Mouse (Mus musculus): ENCODE measurements at regions not wholly inside any gene's neighbourhood (a gene's known extent, or its start where the extent isn't known, plus 50 kb on each side); places are given as distances from the start of the nearest gene placed in this dataset.

DNA sequence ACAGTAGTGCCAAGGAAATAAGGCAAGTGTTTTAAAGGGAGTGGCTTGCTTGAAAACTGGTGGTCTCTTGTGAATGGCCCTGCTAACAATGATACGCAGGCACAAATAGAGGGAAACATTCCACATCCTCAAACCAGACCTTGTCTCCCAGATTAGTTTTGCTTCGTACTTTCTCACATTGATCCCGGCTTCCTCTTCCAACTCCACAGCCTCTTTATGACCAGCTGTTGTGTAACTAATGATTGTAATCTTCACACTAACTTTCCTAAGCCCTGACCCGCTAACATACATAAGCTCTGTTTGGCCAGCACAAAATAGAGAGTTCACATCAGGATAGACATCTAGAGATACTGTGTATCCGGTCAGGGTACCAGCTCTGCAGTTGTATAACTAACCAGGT lies 116.3 kb upstream of the Arhgap28 start:
- no peak for DNase-seq (ENCODE audit: low spot score in 2 of 2)

DNA sequence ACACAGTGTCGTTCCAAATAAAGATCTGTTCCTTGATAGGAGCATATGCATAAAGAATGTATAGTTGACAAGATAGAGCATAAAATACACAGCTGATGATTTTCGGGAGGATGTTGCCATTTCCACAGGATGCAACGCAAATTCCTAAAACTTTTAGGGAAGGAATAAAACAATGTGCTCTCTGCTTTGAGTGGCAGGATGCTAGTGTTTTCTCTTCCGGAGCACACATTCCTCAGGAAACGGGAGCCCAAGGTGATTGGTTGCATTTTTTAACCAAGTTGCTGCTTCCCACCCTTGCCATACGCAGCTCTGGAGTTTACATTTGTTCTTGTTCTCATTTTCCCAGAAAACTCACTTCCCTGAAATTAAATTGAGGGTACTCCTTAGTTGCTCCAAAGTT lies 116.8 kb upstream of the Arhgap28 start:
- no peak for DNase-seq (ENCODE audit: low spot score in 2 of 2)

DNA sequence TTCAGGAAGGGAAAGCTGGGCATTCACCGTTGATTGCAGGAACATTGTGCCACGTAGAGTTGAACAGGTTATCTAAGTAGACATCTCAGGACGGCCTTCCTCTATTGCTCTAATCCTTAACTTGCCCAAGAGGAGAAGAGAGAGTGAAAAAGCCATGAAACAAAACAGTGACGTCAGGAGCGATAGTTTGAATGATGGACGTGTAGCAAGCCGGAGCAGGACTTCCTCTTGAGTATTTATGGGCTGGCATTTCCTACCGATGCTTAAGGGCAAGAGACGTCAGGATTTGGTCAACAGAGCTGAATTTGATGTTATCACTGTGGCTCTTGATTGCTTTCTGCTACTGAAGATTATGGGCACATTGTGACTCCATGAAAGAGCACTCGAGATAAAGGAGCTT lies 130.5 kb upstream of the Arhgap28 start:
- no peak for DNase-seq (ENCODE audit: low spot score in 2 of 2)

DNA sequence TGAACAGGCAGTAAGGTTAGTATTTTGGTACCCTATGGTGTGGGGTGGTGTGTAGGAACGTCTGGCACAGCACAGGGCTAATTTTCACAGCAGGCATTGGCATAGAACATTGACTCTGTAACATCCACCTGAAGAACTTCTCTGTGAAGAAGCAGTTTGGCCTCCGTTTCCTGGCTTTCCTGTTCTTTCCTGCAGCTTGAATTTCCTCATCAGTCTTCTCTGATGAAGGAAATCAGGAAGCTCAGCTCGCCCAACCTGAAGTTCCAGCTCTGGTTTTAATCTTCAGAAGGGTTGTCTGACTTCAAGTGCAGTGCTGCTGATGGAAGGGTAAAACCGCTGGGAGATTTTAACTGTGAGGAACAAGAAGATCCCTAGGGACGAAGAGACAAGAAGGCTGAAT lies 131.5 kb upstream of the Arhgap28 start:
- DNase-seq (ENCODE audit: low spot score in 2 of 2), result no peak

DNA sequence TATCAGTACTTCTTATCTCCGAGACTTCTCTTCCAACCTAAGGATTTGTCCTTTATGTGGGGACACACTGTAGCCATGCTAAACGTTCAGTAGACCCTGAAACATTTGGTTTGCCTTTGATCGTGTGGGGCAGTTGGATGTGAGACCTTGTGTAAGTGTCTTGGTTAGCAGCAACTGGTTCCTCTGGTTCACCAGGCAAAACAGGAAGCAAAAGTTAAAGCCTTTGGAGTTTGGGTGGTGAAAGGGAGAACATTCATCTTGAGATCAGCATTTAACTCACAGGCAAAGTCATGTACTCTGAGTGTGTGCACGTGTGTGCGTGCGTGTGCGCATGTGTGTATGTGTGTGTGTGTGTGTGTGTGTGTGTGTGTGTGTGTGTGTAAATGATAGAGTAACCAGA lies 130.3 kb upstream of the L3mbtl4 start:
- no peak for DNase-seq (ENCODE audit: low spot score in 2 of 2)

DNA sequence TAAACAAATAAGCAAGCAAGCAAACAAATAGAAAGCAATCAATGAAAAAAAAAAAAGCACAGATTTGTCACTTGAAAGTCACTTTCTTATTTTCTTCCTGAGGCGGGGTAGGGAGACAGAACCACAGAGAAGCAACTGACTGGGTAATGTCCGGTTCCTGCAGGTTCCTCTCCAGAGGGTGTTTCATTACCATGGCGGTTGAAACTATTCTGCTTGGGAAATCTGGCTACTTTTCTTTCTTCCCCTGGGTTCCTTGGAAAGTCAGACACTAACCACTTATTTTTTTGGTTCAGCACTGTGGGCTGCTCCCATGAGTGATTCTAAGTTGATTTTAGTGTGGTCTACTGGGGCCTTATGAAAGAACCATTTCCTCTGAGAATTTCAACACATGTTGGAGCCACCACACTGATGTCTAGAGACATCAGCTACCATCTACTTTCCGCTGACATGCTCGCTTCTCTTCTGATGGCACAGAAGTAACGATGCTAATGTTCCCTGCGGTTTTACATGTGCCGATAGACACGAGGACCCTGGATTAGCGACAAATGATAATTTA lies 124.3 kb upstream of the L3mbtl4 start:
- no peak for DNase-seq (ENCODE audit: low spot score in 2 of 2)

DNA sequence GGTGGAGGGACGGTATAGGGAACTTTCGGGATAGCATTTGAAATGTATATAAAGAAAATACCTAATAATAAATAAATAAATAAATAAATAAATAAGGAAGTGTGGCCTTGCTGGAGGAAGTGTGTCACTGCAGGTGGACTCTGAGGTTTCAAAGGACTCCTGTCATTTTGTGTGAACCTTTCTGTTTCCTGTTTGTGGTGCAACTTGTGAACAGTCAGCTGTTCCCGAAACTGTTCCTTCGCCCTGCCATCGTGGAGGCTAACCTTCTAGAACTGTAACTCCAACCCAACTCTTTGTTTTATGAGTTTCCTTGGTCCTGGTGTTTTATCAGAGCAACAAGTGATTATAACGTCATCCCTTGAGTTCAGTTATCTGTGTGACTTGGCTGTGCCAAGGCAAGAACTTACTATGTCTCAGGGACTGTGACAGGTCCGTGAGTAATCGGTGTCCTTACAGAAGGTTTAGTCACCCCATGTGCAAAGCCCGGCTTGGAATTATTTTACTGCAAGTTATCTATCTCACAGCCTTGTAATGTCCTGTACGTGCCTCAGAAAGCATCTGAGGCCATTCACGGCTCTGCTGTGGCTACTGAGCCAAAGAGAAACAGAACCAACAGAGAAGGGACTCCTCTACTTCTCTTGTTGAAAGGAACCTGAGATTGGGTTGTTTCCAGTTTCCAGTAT lies 121.0 kb upstream of the L3mbtl4 start:
- no peak for DNase-seq (ENCODE audit: low spot score in 2 of 2)

DNA sequence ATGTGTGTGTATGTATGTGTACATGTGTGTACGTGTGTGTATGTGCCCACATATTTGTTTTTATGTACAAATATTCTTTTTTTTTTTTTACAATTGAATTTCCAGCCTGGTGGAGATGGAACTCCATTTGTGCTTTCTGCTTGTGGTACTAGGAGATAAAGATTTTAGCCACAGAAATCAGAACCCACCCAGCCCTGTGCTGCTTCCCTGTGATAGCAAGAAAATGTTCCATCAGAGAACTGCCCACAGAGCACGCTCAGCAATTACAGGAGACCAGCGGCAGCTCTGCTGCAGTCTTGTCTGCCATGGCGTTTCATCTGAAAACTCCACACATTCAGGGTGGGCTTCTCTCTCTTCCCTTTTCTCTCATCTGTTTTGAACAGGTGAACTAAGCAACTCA lies 118.7 kb upstream of the L3mbtl4 start:
- DNase-seq (ENCODE audit: low spot score in 2 of 2), result no peak

DNA sequence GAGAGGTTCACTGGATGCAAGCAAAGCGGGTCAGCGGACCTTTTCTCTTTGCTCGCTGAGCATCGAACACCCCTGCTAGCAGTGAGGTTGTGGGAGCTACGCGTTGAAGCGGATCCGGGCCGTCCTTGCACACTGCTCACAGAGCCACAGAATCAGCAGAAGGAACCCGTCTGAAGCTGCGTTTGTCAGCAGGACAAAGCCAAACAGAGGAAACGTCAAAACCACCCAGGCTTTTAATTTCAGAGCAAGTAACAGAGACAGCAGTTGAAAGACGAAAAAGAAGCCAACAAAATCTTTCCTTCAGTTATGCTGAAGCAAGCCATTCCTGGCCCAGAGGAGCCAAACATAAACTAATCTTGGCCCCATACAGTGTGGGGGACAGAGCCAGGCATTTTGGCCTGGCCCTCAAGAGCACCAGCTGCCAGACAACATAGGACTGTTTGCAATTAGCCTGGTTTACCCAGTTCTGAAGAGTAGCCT lies 115.4 kb upstream of the L3mbtl4 start:
- DNase-seq (ENCODE audit: low spot score in 2 of 2), result peak in 1 of 2 experiments; percentile 28

DNA sequence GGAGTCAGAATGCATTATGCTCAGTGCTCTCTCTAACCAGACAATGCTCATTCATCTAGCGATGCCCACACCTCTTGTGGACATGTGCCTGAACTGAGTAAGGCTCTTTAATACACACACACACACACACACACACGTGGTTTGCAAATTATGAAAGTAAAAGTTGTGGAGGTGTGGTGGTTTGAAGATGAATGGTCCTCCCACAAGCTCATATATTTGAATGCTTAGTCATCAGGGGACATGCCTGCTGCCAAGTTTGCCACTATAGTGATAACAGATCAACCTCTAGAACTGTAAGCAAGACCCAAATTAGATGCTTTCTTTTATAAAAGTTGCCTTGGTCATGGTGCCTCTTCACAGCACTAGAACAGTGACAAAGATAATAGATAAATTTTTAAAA lies 112.5 kb upstream of the L3mbtl4 start:
- DNase-seq (ENCODE audit: low spot score in 2 of 2), result no peak

DNA sequence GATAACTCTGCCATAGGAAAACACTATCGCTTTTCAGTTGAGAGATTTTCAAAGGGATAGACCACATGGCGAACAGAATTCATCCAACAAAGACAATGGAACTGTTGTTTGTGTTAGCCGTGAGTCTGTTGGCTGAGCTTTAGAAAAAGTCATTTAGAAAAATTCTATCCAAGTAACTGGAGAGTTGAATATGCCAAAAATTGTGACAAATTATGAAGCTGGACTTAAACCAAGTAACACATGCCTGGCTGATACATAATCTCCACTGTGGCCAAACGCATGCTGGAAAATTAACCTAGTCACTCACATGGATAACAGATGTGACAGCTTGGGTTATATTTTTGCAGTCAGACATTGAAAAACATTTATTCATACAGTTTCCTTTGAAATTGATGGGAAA lies 110.1 kb upstream of the L3mbtl4 start:
- no peak for DNase-seq (ENCODE audit: low spot score in 2 of 2)

DNA sequence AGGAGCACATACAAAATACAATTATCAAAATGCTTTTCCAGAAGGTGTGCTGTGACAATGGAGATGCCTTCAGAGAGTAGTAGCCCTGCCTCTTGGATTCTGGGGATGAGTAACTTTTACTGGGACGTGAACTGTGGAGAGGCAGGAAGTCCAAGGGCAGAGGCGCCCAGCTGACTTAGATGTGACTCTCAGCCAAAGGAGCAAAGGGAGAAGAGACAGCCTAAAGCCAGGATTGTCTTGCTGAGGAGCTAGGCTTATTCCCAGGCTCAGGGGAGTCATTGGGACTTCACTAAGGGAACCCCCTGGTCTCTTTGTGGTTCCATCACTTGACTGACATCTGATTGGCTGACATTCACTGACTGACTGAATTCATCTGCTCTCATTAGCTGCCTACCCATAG lies 108.9 kb upstream of the L3mbtl4 start:
- DNase-seq (ENCODE audit: low spot score in 2 of 2), result no peak

DNA sequence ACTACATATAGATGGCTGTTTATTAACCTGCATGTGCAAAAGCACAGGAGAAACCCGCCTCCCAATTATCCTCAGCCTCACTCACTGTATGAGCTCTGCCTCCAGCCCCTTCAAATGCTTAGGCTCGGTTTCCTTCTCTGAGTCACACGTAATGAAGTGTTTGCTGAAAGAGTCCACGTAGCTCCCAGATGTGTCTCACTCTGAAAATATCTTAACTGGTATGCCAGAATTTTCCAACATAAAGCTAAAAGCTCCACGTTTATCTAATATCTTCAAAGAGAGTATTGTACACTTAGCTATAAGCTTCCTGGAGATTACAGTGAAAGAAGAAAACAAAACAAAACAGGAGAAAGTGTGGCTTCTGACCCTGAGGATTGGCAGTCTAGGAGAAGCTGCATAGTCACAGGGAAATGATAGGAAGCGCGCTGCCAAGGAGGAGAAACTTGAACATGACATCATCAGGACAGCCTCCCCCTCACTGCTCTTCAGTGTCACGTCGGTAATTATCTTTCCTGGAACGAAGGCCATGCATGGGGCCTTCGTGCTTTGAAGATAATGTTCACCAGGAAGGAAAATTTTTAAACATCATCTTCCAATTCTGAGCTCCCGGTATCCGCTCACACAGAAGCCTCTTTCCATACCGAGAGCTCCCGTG lies 108.3 kb upstream of the L3mbtl4 start:
- DNase-seq (ENCODE audit: low spot score in 2 of 2), result no peak

DNA sequence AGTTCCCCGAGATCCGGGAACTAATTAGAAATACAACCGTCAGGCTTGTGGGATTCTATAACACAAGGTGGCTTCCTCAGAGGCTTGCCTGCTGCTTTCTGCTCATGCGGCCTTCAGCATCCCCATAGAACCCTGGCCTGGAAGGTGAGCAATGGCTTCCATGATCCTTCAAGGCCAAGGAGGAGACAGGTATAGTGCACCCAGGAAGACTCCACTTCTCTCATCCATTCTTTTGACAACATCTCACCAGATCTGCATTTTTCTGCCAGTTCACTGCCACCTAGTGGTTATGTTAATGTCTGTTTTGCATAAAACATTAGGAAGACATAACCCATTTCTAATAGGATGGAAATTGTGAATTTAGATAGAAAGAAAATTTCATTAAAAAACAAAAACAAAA lies 107.2 kb upstream of the L3mbtl4 start:
- no peak for DNase-seq (ENCODE audit: low spot score in 2 of 2)

DNA sequence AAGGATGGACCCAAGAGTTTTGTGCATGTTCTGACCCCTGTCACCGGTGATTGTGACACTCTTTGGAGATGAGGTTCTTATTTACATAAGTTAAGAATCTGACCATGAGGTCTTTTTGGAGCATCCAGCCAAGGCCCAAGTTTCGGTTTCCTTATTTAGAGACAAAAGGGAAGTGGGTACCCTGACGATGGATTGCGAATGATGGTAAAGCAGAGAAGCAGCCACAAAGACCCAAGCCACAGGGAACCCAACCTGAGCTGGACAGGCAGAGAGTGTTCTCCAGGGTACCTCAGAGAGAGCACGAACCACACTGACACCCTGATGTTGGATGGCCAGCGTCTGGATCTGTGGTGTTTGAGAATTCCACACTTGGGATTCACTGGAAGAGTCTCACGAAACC lies 100.8 kb upstream of the L3mbtl4 start:
- no peak for DNase-seq (ENCODE audit: low spot score in 2 of 2)

DNA sequence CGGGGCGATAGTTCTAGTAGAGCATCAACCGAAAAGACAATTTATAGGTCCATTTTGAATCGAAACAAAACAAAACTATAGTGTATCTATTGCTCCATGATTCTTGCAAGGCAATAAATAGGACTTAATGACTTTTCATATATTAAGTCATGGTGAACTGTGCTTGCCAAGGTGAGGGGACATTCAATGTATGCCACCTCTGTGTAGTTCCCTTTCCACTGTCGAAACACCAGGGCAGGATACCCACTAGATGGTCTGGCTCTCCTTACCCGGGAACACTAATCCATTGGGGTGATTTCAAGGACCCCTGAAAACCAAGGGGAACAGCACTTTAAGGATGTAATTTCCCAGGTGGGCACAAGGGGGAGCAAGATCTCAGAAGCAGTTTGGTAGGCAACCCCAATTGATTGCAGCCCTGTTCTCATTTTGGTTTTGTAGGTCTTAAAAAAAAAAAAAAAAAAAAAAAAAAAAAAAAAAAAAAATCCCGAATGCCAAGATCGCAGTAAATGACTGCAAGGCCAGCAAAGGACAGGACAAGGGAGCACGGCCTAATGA lies 96.9 kb upstream of the L3mbtl4 start:
- DNase-seq (ENCODE audit: low spot score in 2 of 2), result no peak

DNA sequence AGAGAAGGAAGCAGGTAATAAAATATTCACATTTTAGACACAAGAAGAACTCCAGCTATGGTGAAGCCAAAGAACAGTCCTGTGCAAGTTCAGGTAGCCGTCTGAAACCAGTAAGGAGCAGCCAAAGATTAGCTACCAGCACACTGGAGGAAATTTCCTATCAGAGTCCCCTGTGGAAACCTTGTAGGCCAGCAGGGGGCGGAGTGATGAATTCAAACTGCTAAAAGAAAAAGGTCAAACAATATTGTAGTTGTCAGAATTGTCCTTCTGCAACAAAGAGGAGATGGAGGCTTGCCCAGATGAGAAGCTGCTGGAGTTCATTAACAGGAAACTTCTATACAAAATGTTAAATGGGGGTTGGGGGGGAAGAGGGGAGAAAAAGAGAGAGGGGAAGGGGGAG lies 95.8 kb upstream of the L3mbtl4 start:
- no peak for DNase-seq (ENCODE audit: low spot score in 2 of 2)

DNA sequence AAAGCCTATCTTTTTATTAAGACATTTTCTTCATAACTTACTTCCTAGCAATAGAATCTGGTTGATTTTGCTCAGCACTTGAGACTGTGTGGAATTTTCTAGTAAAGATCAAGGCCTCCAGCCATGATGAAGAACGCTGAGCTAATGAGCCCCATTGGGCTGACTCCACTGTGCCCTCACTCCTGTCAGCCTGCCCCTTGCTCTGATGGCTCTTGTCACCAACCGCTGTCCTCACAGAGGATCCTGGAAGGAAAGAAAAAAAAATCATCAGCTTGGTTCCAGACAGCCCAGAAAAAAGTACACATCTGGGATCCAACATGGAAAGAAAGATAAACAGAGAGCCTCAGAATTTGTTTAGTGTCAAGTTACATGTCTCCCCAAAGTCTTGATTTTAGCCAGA lies 88.2 kb upstream of the L3mbtl4 start:
- DNase-seq (ENCODE audit: low spot score in 2 of 2), result no peak

DNA sequence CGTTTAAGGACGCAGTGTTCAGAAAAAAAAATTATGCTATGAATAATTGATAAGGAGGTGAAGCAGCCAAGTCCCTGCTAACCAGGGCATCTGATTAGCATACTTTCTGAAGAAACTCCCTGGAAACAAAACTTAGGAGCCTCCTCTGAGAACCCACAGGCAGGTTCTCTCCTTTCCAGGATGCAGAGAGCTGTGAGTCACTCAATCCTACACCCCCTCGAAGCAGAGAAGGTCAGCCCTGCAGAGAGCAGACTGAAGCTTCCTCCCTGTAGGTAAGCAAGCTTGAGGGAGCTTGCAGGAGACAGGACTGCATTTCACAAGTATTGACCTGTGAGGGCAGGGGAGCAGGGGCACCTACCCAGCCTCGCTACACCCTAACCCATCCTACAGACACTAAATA lies 83.7 kb upstream of the L3mbtl4 start:
- no peak for DNase-seq (ENCODE audit: low spot score in 2 of 2)

DNA sequence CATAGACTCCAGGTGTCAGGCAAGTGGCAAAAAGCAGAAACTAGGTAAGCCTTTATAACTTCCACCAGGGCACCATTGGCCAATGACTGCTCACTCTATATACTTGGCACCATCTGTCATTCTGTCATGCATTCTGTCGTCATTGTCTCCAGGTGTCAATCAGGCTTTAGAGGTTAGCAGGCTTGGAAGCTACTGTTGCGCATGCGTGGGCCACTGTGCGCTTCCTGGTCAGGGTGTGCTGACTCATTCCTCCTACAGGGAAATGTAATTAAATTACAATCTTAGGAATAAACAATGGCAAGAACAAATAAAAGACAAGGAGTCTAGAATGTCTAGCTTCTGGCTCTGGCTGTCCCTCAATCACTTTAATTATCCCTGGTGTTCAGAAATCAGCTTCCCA lies 68.1 kb upstream of the L3mbtl4 start:
- no peak for DNase-seq (ENCODE audit: low spot score in 2 of 2)

DNA sequence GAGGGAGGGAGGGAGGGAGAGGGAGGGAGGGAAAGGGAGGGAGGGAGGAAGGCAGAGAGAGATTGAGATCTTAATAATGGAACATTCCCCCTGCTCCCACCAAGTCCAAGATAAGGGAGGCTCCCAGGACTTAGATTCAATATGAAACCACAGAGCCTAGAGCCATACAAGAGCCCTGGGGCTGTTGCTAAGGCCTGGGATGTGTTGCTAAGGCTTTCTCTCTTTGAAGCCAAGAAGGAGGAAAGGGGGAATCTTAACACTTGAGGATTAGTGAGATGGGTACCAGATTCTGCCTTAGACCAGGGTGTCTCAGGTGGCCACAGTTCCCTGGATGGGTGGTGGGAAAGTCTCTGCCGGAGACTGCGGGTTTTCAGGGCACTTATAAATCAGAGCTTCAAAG lies 64.8 kb upstream of the L3mbtl4 start:
- no peak for DNase-seq (ENCODE audit: low spot score in 2 of 2)

DNA sequence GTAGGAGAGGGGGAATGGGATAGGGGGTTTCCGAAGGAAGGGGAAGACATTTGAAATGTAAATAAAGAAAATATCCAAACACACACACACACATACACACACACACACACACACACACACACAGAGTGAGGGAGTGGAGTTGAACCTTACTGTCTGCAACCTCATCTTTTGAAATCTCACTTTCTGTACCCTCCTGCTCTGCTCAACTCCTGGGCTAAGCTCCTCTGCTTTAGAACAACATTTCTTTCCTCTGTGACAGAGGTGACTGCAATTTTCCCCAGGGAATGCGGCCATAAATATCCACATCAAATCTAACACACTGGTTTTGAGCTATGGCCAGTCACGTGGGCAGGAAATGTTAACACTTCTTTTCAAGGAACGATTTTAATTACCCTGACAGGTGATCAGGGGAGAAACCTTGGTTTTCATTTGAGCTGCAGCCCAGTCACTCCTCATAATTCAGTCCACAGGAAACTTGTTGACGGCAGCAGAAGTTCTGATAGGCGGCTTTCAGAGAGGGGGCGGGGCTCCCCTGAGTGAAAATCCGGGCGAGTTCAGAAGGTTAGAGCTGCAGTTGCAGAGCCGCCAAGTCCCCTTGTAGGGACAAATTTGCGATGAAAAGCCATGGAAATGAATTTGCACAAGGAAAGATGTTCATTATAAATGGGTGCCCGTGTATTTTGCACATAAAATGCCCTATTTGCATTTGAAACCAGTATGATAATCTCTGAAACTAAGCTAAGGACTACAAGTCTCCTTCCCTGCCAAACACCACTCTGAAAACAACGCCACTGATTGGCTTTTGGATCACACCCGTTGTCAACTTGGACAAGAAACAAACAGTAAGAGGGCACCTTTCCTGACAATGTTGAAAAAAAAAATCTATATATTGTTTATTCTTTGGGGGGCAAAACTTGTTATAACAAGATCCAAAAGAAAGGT lies 63.0 kb upstream of the L3mbtl4 start:
- DNase-seq (ENCODE audit: low spot score in 2 of 2), result no peak

All from urinary bladder, postnatal 4 days (tissue).